ENCODE assay signal across 10 mouse cellular contexts in genomic region chr11:109554443-109554842, GRCm38 (mm10). TPM values are rescaled to one million over a fixed set of nuclear protein-coding genes. Genes with fewer than 3 reads are reported as not detected.
A peak's percentile ranks its signal among the peaks of the same experiment; 100 is the strongest.
DNase-seq lines count a peak whose midpoint lies in the region; ATAC-seq lines count a peak whose summit lies in the region.
"Had no signal": no experiment of that assay in that cellular context is flagged by ENCODE, and none has a peak within 500 bp of the region (broad histone marks: within the 10 kb centered on the region; RNA-seq: fewer than 3 reads in every experiment).

No protein-coding gene starts in this region.

- H3K27me3 ChIP-seq in intestine, embryonic 14.5 days (replicated peaks; ENCODE audit: control insufficient read depth, insufficient read depth, low read length), result no peaks in the 10 kb centered on the region
- no peaks in the 10 kb centered on the region for H3K27me3 ChIP-seq in lung, embryonic 16.5 days (ENCODE audit: control insufficient read depth, insufficient read depth, low read depth, low read length)
- H3K27me3 ChIP-seq in midbrain, embryonic 11.5 days (ENCODE audit: control insufficient read depth, insufficient read depth, low read length), result no peaks in the 10 kb centered on the region
- H3K27me3 ChIP-seq in hindbrain, embryonic 12.5 days, result no peaks in the 10 kb centered on the region

- H3K9me3 ChIP-seq in intestine, embryonic 14.5 days (ENCODE audit: control insufficient read depth, low read length), result no peaks in the 10 kb centered on the region
- no peaks in the 10 kb centered on the region for H3K9me3 ChIP-seq in lung, embryonic 16.5 days (ENCODE audit: control insufficient read depth, low read length)
- H3K9me3 ChIP-seq in midbrain, embryonic 11.5 days (ENCODE audit: control insufficient read depth, low read length), result no peaks in the 10 kb centered on the region
- H3K9me3 ChIP-seq in hindbrain, embryonic 12.5 days (replicated peaks), result no peaks in the 10 kb centered on the region

- no peaks in the 10 kb centered on the region for H3K4me1 ChIP-seq in intestine, embryonic 14.5 days (replicated peaks; ENCODE audit: control insufficient read depth, insufficient read depth, low read length)
- H3K4me1 ChIP-seq in lung, embryonic 16.5 days (replicated peaks; ENCODE audit: control insufficient read depth, insufficient read depth, low read length), result peaks cover 4% of the 10 kb centered on the region; the same call in 1 of the 2 replicates
- H3K4me1 ChIP-seq in midbrain, embryonic 11.5 days (ENCODE audit: control insufficient read depth, insufficient read depth, low read length), result no peaks in the 10 kb centered on the region
- no peaks in the 10 kb centered on the region for H3K4me1 ChIP-seq in hindbrain, embryonic 12.5 days

- H3K4me3 ChIP-seq in intestine, embryonic 14.5 days (ENCODE audit: low read depth, low read length), result no peak overlapping the region
- H3K4me3 ChIP-seq in lung, embryonic 16.5 days (ENCODE audit: low read length), result no peak overlapping the region
- H3K4me3 ChIP-seq in midbrain, embryonic 11.5 days (ENCODE audit: low read depth, low read length), result no peak overlapping the region
- no peak overlapping the region for H3K4me3 ChIP-seq in hindbrain, embryonic 12.5 days

- no peaks in the 10 kb centered on the region for H3K36me3 ChIP-seq in intestine, embryonic 14.5 days (ENCODE audit: control insufficient read depth, insufficient read depth, low read length)
- H3K36me3 ChIP-seq in lung, embryonic 16.5 days (ENCODE audit: control insufficient read depth, insufficient read depth, low read length), result no peaks in the 10 kb centered on the region
- no peaks in the 10 kb centered on the region for H3K36me3 ChIP-seq in midbrain, embryonic 11.5 days (ENCODE audit: control insufficient read depth, insufficient read depth, low read length)
- no peaks in the 10 kb centered on the region for H3K36me3 ChIP-seq in hindbrain, embryonic 12.5 days

- no peak overlapping the region for H3K9ac ChIP-seq in intestine, embryonic 14.5 days (ENCODE audit: low read length)
- no peak overlapping the region for H3K9ac ChIP-seq in lung, embryonic 16.5 days (ENCODE audit: low read length)
- no peak overlapping the region for H3K9ac ChIP-seq in midbrain, embryonic 11.5 days (ENCODE audit: low read length)
- no peak overlapping the region for H3K9ac ChIP-seq in hindbrain, embryonic 12.5 days

- DNase-seq in kidney, postnatal 36 days, result peak; percentile 22 to 27
- no peak for DNase-seq in kidney, adult 8-10 months
- DNase-seq in T-cell, adult 2 months (ENCODE audit: low spot score), result peak; percentile 15
- DNase-seq in intestine, embryonic 14.5 days (ENCODE audit: low spot score), result peak; percentile 56
- no peak for DNase-seq in midbrain, embryonic 11.5 days (ENCODE audit: low spot score, missing footprints)
- DNase-seq: adrenal gland, adult 2 months; cerebellum, adult 2 months had no signal

- 39% methylated on average over 3 of the region's 3 CpGs for WGBS in intestine, embryonic 14.5 days
- 29% methylated on average over 3 of the region's 3 CpGs for WGBS in lung, embryonic 16.5 days
- WGBS in midbrain, embryonic 11.5 days, result 57% methylated on average over 3 of the region's 3 CpGs
- WGBS in hindbrain, embryonic 12.5 days, result 60% methylated on average over 3 of the region's 3 CpGs

- H3K27ac ChIP-seq in intestine, embryonic 14.5 days (ENCODE audit: low read depth), result peak overlapping the region; percentile 48
- H3K27ac ChIP-seq in lung, embryonic 16.5 days (ENCODE audit: low read length), result 0 out of 2 replicates have a peak overlapping the region, but pooled peaks have one; percentile 21
- no peak overlapping the region for H3K27ac ChIP-seq in midbrain, embryonic 11.5 days (ENCODE audit: low read depth, low read length)
- H3K27ac ChIP-seq in hindbrain, embryonic 12.5 days, result no peak overlapping the region

- peak; percentile 75 for ATAC-seq in intestine, embryonic 14.5 days (replicated peaks; ENCODE audit: low FRiP score, low TSS enrichment, low read depth)
- ATAC-seq in lung, embryonic 16.5 days (ENCODE audit: low read depth), result peak; percentile 75
- no peak for ATAC-seq in midbrain, embryonic 11.5 days (ENCODE audit: low FRiP score)
- no peak for ATAC-seq in hindbrain, embryonic 12.5 days (ENCODE audit: low FRiP score)
- ATAC-seq in frontal cortex, adult (ENCODE audit: low TSS enrichment), result no peak

- no peak overlapping the region for H3K4me2 ChIP-seq in intestine, embryonic 14.5 days (ENCODE audit: low read length)
- no peak overlapping the region for H3K4me2 ChIP-seq in lung, embryonic 16.5 days (ENCODE audit: low read depth, low read length)
- no peak overlapping the region for H3K4me2 ChIP-seq in midbrain, embryonic 11.5 days
- no peak overlapping the region for H3K4me2 ChIP-seq in hindbrain, embryonic 12.5 days (replicated peaks)

RNA-seq across cellular contexts. Expression of gene Wipi1, which starts 57.3 kb away (rescaled TPM):
- 18.0 and 18.2 TPM in 2 replicates for polyA plus RNA-seq in intestine, embryonic 14.5 days (2014; fragmentation: Nextera tagmentation; extraction: Ambion mirVana)
- 44.2 and 46.4 TPM in 2 replicates for polyA plus RNA-seq in lung, embryonic 16.5 days (2015; fragmentation: Nextera tagmentation; extraction: Ambion mirVana)
- polyA plus RNA-seq in midbrain, embryonic 11.5 days (2014; fragmentation: Nextera tagmentation; extraction: Ambion mirVana), result 11.1 and 12.4 TPM in 2 replicates
- 25.1 and 27.5 TPM in 2 replicates for polyA plus RNA-seq in hindbrain, embryonic 12.5 days (2016; fragmentation: Nextera tagmentation; extraction: Ambion mirVana)

Comparison
In these comparisons a context has a peak if more than half of its experiments do, and no peak if none do; other contexts are left out.
1. DNase-seq: peak in kidney, postnatal 36 days (2 of 2), T-cell, adult 2 months (single experiment) and intestine, embryonic 14.5 days (single experiment); none in kidney, adult 8-10 months (0 of 2) and midbrain, embryonic 11.5 days (single experiment).
2. ATAC-seq: peak in intestine, embryonic 14.5 days (single experiment) and lung, embryonic 16.5 days (single experiment); none in midbrain, embryonic 11.5 days (single experiment), hindbrain, embryonic 12.5 days (single experiment) and frontal cortex, adult (single experiment).
3. H3K27ac ChIP-seq: peak in intestine, embryonic 14.5 days (single experiment) and lung, embryonic 16.5 days (single experiment); none in midbrain, embryonic 11.5 days (single experiment) and hindbrain, embryonic 12.5 days (single experiment).